Mouse (Mus musculus): Measurements from ENCODE around the gene Glud1.

The Glud1 gene

DNA sequence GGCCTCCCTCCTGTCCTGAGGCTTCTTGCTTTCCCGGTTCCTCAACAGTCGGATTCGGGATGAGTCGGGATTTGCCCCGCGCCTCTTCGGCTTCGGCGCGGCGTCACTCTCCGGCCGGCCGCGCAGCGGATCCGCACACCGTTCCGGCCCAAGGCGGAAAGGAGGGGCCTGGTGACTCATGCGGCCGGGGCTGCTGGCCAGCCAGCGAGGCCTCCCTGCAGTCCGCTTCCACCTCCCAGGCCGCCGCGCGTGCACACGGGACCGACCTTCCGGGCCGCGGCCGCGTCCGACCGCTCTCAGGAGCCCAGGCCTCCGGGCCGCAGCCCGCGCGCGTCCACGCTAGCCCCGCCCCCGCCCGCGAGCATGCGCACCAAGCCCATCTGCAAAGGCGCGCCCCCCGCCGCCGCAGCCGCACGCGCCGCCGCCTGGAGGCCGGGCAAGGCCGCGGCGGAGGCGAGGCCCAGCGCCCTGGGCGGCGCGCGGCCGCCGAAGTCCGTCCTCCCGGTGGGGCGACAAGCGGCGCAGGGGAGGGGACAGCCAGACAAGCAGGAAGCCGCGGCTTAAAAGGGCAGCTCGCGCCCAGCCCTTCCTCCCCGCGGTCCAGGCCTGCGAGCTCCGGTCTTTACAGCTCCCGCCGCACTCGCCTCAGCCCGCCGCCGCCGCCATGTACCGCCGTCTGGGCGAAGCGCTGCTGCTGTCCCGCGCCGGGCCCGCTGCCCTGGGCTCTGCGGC is at the start of gene Glud1, which contains the start of gene Shld2:
Gene Glud1, plus strand, starts transcription at position 494 of the 732 bp plus-strand sequence.
Gene Shld2, minus strand, starts transcription at position 260 of the 732 bp plus-strand sequence.
- peak; percentile 92 for DNase-seq (ENCODE audit: low read depth, low spot score)

DNA sequence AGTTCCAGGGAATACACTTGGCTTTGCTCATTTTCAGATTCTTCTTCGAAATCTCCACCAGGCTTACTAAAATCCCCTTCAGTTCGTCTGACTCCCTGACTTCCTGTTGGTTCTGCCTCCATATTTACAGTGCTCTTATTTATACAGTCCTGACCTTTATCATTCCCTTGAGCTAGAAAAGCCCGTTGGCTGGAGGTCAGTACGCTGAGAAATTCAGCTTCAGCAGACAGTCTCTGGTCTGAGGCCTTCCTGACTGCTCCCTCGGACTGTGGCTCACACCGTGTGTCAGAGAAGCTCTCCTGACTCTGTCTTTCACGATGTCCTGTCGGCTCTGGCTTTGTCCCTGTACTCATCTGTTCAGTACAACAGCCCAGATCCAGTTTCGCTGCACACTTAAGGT is 42.5 kb upstream of the Glud1 start:
- no peak for DNase-seq (ENCODE audit: low read depth, low spot score)

DNA sequence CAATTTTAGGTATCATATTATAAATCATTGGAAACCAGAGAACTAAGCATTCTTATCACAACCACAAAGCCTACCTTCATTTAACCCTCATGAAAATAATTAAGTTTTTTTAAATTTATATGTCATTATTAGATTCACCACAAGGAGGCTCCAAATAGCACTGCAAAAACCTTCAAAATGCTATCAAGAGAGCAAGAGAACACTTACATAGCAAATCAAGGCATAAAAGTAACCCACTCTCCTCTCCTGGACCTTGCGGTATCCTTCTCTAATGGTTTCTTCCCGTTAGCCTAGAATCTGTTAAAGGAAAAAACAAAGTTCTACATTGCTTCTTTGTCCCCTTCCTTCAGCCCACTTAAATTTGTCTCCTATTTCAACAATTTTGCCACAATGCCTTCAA is 37.2 kb upstream of the Glud1 start:
- DNase-seq (ENCODE audit: low read depth, low spot score): peak; percentile 31

DNA sequence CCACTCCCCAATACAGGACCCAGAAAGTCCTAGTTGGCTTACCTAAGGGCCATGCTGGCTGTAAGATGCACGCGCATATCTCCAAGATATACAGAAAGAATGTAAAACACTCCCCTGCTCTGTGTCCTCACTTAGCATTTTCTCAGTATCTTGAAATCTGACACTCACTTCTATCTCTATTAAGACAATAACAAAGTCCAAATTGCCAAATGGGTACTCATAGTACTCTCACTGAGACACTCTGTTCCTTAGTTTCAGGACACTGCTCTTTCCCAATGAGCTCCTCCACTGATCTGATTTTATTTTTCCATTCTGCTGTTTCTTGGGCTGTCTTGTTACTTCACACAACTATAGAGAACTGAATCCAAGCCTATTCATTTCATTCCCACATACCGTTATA is 36.4 kb upstream of the Glud1 start:
- DNase-seq (ENCODE audit: low read depth, low spot score): no peak

DNA sequence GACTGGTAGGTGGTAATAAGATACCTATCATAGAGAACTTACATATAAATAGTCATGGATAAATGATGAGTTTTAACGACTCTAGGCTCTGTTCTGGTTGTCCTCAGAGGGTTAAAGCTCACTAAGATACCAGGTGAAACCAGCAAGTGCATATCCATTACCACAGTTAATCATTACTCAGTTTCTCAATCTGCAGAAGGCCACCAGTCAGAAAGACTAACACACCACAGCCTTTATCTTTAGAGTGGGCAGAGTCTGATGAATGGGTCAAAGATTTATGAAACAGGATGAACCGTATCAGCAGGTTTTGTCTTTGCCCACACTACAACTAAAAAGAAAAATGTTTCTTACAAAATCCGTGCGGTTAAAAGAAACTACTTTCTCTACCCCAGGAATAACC is 35.3 kb upstream of the Glud1 start:
- no peak for DNase-seq (ENCODE audit: low read depth, low spot score)

DNA sequence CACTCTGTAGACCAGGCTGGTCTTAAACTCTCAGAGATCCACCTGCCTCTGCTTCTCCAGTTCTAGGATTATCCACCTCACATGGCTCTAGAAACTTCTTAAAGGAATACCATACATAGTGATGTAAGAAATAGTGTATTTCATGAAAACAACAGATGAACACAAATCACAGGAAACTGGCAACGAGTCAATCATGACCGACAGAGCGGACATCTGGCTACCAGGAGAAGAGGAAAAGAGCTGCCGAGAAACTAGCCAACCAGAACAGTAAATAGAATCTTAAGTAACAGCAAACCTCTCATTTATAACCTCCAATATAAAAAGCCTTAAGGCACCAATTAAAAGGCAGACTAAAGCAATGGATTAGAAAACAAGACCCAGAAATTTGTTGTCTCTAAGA is 30.8 kb upstream of the Glud1 start:
- no peak for DNase-seq (ENCODE audit: low read depth, low spot score)

DNA sequence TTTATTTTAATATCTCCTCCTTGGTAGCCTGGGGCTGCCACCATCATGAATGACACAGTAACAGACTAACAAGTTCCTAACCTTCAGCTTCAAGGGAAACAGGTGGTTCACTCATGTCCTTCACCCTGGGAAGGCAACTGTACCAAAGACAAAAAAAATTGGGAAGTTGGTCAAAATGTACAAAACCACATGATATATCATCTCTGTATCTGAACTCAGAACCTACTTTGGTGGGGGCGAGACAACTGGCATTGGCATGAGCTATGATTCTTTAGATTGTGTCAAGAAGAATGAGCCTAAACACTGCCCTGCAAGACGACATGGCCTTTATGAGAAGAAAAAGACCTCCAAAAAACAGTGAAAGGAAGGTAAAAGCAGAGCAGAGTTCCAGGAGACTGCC is 29.7 kb upstream of the Glud1 start:
- DNase-seq (ENCODE audit: low read depth, low spot score): no peak

DNA sequence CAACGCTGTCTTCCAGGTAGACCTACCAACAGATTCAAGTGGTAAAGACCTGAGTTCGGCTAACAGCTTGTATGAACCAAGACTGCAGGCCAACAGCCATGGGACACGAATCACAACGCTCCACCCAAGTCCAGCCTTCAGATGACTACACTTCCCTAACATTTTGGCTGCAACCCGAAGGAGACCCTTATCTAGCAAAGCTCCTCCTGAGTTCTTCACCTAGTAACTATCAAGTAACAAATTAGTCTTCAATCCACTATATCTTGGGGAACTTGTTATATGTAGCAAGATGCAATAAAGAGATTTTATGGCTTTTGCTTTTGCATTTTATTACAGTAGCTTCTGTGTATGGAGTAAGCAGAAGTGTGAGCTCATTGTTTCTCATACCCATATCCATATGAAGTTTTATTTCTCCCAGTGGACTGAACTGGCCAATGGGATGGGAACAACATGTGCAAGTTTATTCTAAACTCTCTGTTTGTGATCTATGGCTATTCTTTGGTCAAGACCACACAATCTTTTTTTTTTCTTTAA is 28.7 kb upstream of the Glud1 start:
- no peak for DNase-seq (ENCODE audit: low read depth, low spot score)

DNA sequence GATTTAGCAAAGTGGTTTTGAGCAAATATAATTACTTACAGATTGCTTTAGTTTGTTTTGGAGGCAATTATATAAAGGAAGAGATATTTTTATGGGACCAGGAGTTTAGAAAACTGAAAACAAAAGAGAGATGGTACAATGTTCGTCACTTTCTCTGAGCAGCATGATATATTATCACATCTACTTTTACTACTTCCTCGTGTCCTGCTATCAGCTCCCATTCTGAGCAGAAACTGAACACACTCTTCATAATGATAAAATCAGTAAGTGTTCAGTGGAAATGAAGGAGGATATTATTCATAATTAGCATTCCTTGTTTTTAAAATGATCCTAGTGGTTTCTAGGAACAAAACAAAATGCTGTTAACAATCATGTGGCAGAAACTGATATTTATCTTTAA is 22.1 kb upstream of the Glud1 start:
- DNase-seq (ENCODE audit: low read depth, low spot score): no peak

DNA sequence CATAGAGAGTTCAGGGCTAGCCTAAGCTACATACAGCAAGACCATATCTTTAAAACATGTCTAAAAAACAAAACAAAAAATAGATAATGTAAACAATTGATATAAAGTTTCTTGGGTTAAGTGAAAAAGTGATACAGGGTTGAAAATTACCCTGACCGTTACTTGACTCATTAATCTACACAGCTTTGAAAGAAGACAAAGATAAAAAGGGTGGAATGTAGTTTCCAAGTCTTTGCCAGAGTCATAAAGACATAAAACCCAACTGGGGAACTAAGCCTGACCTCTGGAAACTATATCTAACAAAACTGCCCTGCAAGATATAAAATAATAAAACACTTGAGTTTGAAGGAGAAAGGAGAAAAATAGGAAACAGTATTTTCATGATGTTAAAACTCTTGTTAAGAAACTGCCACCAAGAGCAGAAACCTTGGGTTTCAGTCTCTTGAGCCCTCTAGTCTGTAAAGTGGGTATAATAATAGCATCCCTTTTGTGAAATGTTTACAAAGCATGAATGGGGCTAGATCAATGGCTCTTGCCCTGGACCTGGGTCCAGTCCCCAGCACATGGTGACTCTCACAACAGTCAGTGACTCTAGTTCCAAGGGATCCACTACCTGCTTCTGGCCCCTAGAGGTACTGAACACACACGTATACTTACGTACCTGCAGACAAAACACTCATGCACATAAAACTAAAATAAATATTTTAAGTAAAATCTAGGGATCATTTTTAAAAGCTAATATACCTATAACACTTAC is 21.1 kb upstream of the Glud1 start:
- DNase-seq (ENCODE audit: low read depth, low spot score): no peak

DNA sequence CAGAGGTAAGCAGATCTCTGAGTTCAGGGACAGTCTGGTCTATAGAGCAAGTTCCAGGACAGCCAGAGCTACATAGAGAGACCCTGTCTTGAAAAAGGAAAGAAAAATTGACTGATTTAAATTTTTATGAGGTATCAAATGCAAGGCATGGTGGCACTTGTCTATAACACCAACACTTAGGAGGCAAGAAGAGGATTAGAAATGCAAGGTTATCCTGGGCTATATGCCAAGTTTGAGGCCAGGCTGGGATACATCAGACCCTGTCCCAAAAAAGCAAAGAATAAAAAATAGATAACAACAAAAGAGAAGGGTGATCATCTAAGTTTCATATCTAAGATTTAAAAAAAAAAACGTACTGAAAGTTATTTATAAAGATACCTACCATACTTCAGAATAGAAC is 20.3 kb upstream of the Glud1 start:
- no peak for DNase-seq (ENCODE audit: low read depth, low spot score)

DNA sequence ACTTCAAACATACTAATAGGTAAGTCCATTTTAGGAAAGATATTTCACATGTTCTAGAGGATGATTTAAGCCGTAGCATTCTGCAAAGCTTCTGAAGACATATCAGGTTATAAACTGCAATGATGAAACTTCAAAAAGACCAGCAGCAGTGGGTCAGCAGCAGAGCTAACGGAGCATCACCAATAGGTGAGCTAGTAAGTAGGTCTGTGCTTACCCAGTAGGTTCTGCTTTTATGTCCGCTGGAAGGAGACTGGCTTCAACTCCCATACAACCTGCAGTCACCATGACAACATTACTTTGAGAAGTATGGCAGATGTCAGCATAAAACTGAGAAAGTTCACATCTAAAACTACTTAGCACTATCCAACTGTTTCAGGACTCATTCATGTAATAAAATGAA is 16.9 kb upstream of the Glud1 start:
- no peak for DNase-seq (ENCODE audit: low read depth, low spot score)

DNA sequence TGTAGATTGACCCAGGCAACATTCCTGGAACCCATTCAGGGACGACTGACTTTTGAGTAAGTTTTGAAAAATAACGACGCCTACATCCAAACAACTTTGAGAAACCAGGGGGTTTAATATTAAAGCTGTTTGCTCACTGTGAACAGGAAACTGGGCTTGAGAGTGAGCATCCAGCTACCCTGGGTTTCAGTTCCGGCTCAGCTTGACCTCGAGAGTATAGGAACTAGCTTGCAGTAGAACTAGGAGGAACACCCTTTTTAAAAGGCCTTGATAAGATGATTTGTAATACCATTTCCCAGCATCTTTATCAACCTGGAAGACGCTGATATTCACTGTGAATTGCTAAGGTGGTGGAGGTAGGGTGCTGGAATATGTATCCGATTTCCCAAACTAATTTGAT is 14.2 kb upstream of the Glud1 start:
- DNase-seq (ENCODE audit: low read depth, low spot score): no peak

DNA sequence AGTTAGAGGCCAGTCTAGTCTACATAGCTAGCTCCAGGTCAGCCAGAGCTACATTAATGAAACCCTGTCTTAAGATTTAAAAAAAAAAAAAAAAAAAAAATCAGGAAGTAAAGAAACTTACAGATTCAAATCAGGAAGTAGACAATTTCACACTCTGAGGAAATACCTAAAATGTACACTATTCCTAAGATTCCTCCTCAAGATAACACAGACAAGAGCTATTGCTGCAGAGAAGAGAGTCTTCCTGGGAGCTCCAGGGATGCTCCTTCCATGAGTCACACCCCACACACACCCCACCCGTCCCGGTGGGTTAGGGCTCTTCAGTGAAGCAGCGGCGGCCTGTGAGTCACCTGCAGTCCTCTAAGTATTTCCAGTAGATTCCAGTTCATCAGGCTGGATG is 13.5 kb upstream of the Glud1 start:
- no peak for DNase-seq (ENCODE audit: low read depth, low spot score)

DNA sequence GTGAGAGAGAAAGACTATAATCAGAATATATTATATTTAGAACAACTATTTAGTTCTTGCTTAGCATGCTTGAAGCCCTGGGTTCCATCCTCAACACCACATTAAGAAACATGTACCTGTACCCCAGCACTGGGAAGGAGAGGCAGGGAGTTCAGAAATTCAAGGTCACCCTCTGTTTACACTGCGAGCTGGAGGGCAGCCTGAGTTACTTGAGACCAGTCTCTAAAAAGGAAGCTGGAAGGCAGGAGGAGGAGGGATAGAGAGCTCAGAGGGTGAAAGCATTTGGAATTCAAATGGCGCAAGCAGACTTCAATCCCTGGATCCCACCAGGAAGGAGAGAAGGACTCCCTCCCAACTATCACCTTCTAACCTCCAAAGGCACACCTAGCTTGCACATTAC is 12.9 kb upstream of the Glud1 start:
- no peak for DNase-seq (ENCODE audit: low read depth, low spot score)

DNA sequence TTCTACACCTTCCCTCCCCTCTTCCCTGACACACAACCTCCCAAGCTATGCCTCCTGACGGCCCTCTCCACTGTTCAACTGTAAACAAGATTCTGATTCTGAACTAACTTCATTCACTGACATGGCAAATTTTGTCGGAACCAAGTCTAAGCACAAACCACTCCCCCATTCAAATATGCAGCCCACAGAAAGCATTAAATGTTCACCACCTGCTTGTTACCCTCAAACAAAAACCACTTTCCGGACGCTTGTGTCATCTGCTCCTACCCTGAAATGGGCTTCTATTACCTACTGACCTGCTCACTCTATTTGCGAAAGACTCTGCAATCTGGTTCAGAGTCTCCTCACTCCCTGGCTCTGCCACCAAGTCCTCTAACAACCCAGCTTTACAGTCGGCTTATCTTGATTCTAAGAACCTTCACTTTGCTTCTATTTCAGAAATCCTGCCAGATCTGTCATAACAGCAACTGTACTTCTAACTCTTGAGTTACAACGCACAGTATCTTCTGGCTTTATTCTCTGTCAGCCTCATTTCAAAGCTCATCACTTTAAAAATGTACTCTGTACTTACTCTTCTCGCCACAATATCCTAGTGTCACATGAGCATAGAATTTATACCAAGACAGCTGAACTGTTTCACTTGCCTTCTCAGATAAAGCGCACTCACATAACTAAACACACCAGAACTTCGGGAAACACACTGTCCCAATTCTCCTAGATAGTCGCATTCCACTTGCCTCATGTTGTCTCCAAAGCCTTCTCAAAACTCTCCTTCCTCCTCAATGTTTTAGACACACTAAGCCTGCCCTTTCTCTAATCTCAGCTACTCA is 11.4 kb upstream of the Glud1 start:
- DNase-seq (ENCODE audit: low read depth, low spot score): no peak

DNA sequence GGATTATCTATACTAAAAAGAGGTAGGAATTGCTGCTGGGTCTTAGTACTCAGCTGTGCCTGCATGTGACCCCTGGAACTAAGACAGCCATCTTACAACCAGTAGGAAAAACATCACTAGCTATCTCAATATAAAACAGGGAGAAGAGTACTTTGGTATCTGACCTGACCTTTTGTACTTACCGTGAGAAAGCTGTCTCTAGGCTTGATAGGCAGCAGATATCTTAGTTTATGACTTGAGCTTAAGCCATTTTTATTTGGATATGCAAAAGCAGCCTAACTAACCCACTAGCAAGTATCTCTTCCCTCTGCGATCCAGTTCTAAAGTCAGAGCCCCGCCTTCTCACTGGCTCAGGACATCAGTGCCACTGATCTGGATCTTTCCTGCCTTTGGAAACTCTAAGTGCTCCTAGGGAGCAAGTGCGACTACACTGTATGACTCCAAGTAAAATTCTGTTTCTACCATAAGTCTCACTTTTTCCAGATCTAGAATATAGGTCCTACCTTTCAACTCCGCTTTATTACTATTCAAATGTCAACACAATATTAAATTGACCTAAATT is 7.8 kb upstream of the Glud1 start:
- DNase-seq (ENCODE audit: low read depth, low spot score): no peak

DNA sequence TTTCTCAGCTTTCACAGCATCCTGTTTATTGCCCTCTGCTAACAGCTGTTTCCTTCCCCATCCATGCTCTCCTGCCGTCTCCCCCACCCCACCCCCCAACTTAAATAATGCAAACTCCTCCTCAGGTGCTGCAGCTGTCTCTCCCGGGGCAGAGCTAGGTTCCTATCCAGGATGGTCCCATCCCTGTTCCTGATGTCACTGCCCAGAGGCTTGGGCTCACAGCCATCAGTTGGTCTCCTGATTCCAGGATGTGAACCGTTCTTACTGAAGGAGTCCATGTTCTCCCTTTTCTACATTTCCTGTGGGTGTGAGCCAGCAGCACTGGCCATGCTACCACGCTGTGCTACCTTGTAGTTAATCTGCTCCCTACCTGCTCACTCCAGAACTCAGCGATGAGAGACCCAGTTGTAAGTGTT is 7.3 kb upstream of the Glud1 start:
- DNase-seq (ENCODE audit: low read depth, low spot score): no peak

DNA sequence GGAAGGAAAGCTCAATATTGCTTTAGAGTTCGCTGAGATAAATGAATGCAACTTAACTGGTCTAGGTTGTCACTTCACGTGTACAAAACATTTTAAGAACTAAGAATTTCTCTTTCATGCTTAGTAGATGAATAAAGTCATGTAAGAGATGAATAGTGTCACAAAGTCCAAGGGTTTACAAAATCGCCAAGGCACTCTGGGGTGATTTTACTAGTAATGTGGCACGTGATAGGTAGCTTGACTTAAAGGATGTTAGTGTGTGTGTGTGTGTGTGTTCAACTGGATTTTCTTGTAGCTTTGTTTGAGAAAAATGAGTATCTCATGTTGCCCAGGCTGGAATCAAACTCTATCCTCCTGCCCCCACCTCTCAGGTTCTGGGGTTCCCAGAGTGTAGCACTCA is 1.3 kb upstream of the Glud1 start:
- no peak for DNase-seq (ENCODE audit: low read depth, low spot score)

DNA sequence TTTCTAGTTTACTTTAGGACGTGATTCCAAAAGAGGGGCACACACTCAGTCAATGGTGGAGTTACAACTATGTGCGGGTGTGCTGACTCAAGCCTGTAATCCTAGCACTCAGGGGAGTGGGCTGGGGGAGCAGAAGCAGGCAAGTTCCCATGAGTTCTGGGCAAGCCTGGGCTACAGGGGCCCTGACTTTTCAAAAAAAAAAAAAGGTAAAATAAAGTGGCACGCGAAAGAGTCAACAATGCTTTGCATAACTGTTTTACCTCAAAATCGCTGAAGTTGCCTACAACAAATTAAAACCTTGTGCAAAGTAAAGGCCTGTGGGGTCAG is 657 bp upstream of the Glud1 start:
- DNase-seq (ENCODE audit: low read depth, low spot score): peak; percentile 8

DNA sequence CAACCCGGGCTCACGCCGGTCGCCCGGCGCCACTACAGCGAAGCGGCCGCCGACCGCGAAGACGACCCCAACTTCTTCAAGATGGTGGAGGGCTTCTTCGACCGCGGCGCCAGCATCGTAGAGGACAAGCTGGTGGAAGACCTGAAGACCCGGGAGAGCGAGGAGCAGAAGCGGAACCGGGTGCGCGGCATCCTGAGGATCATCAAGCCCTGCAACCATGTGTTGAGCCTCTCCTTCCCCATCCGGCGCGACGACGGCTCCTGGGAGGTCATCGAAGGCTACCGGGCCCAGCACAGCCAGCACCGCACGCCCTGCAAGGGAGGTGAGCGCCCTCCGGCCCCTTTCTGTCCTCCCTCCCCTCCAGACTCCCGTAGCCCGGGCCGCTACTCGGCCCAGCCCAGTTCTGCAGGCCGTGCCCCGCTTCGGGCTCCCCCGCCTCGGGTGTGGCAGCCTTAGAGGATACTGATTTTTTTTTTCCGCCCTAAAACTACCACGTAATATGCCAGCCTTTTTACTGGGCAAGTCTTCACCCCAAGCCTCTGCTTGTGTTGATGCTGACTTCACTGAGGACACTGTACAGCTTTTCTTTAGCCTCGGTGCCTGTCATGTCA is 599 bp downstream of the Glud1 start:
- peak; percentile 24 for DNase-seq (ENCODE audit: low read depth, low spot score)

DNA sequence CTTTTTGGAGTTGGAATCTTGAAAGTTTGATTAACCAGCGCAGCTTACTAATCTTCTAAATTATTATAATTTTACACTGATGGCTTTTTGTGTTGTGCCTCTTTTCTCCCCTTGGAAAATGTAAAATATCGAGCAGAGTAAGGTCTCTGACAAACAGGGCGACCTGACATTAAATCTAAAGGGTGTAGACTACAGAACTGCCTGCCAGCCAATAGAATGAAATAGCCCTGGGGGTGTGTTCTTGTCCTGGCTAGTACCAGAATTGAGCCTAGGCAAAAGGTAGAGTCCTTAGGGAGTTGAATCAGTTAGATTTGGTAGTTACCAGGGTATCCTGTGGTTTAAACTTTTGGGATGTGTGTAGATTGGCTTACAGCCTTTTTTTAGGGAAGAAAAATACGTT is 1.2 kb downstream of the Glud1 start:
- peak; percentile 16 for DNase-seq (ENCODE audit: low read depth, low spot score)
